Mouse (Mus musculus): ENCODE data around the gene Zfp428. TPM values are rescaled to one million over a fixed set of nuclear protein-coding genes. Genes with fewer than 3 reads are reported as not detected.

The Zfp428 gene
- polyA plus RNA-seq, 1 experiment from 2014 or later: 282 TPM

- Histone ChIP-seq H3K36me3 (ENCODE audit: control insufficient read depth, insufficient read depth) (no peaks in the 10 kb centered on the region), H3K27ac (ENCODE audit: low read length) (no peak overlapping the region), H3K4me1 (replicated peaks; ENCODE audit: control insufficient read depth, insufficient read depth, low read length) (peaks cover 13% of the 10 kb centered on the region), H3K9ac (replicated peaks; ENCODE audit: low read depth, low read length) (no peak overlapping the region), H3K4me2 (ENCODE audit: low read length) (no peak overlapping the region), H3K27me3 (replicated peaks; ENCODE audit: control insufficient read depth, insufficient read depth, low read length) (no peaks in the 10 kb centered on the region), H3K9me3 (ENCODE audit: control insufficient read depth, low read length) (no peaks in the 10 kb centered on the region), H3K4me3 (replicated peaks; ENCODE audit: low read length) (no peak overlapping the region)
- 80% methylated on average over 6 of the region's 6 CpGs for whole genome bisulfite sequencing
- ATAC-seq: no peak
Observed at GRCm38 (mm10) chr7:24524978-24525377, 18.2 kb downstream of the Zfp428 start.

DNA sequence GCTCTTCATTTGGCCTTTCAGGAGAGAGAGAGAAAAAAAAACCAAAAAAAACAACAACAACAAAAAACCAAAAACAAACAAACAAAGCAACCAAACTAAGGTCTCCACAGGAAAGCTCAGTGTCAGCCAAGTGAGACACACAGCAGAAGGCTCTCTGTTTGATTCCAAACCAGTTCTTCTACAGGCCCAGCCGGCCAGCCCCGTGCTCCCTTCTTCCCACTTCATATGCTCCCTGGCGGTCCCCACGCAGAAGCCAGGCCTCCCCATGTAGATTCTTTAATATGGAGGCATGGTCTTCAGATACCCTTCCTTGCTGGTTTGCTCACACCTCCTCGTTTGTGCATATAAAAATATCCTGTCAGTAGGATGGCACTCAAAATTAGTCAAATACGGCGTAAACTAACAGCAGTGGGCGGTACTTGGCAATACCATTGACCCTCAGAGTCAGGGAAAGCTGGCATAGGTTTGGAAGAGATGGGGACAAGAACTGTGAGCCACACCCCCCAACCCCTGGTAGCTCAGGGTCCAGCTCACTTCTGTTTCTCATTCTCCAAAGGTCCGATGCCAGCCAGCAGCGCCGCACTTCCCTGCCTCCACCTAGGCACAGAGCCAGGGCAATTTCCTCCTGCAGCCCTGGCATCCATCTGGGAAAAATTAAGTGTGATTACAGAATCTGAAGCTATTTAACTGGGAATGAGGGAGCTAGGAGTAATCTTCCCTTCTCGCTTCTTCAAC is 19.0 kb downstream of the Zfp428 start:
- H3K9me3 ChIP-seq (ENCODE audit: control insufficient read depth, low read length): no peaks in the 10 kb centered on the region
- H3K27ac ChIP-seq (ENCODE audit: low read length): peak overlapping the region; percentile 52
- no peak overlapping the region for H3K4me2 ChIP-seq (ENCODE audit: low read length)
- no peak for ATAC-seq
- H3K36me3 ChIP-seq (ENCODE audit: control insufficient read depth, insufficient read depth): no peaks in the 10 kb centered on the region
- WGBS: 77% methylated on average over 12 of the region's 12 CpGs
- H3K9ac ChIP-seq (replicated peaks; ENCODE audit: low read depth, low read length): no peak overlapping the region
- H3K4me1 ChIP-seq (replicated peaks; ENCODE audit: control insufficient read depth, insufficient read depth, low read length): peaks cover 13% of the 10 kb centered on the region
- H3K4me3 ChIP-seq (replicated peaks; ENCODE audit: low read length): no peak overlapping the region
- H3K27me3 ChIP-seq (replicated peaks; ENCODE audit: control insufficient read depth, insufficient read depth, low read length): no peaks in the 10 kb centered on the region

DNA sequence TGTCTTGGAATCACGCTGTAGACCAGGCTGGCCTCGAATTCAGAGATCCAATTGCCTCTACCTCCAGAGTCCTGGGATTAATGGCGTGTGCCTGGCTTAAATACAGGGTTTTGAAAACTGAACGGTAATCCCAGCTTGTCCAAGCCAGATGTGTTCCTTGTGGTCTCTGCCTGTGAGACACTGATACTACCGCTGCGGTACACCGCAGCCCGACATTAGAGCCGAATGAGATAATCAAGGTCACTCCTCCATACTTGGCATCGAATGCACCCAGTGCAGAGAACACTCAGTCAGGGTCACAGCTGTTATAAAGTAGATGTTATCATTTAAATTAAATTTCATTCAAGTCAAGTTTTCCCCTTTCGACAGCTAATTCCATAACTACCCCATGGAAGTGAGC is 22.1 kb downstream of the Zfp428 start:
- no peak for ATAC-seq
- H3K9me3 ChIP-seq (ENCODE audit: control insufficient read depth, low read length): no peaks in the 10 kb centered on the region

GRCm38 (mm10) chr7:24529580-24529979 is 22.8 kb downstream of the Zfp428 start:
- ATAC-seq: no peak
- no peaks in the 10 kb centered on the region for H3K27me3 ChIP-seq (replicated peaks; ENCODE audit: control insufficient read depth, insufficient read depth, low read length)

More for the DNA sequence above, 22.1 kb downstream of the Zfp428 start:
- Histone ChIP-seq H3K36me3 (ENCODE audit: control insufficient read depth, insufficient read depth) (no peaks in the 10 kb centered on the region), H3K4me3 (replicated peaks; ENCODE audit: low read length) (no peak overlapping the region), H3K27me3 (replicated peaks; ENCODE audit: control insufficient read depth, insufficient read depth, low read length) (no peaks in the 10 kb centered on the region), H3K9ac (replicated peaks; ENCODE audit: low read depth, low read length) (no peak overlapping the region), H3K4me1 (replicated peaks; ENCODE audit: control insufficient read depth, insufficient read depth, low read length) (peaks cover 33% of the 10 kb centered on the region), H3K4me2 (ENCODE audit: low read length) (no peak overlapping the region), H3K27ac (ENCODE audit: low read length) (no peak overlapping the region)
- WGBS: 92% methylated on average over 11 of the region's 11 CpGs

DNA sequence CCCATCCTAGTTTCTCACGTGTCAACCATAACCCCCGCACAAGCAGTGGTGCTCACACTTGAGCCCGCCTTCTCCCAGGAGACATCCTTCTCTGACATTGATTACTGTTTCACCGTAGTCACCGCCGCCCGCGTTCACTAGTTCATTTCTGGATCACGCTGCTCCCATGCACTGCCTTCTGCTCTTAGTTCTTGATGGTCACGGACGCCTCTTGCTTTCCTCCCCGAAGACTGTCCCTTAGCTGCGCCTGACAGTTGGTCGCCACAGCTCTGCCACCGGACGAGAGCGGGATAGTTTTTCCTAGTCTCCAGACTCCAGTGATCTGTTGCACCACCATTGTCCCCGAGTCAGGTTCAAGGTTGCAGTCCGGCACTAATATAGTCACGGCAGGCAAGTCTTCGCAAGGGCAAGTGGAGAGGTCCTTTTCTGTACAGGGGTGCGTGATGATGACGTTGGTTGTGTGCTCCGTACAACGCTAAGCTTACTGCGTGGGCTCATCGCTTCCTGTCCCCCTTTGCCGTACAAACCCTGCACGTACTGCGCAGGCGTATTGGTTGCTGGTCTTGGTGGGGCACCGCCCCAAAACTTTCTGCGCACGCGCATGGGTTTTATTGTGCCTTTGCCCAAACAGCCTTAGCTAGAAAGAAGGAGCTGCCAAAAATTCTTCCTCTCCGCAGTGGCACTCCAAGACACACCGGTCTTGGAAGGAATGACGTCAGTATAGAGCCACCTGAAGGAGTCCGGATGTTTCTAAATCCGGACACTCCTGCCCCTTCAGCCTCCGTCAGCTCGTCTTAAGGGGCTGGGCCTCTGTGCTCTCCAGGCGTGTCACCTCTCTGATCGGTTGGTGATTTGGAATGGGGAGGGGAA is 23.5 kb downstream of the Zfp428 start, which contains the start of gene Irgq:
Gene Irgq, plus strand, starts transcription at position 628 of the 870 bp plus-strand sequence.
- Histone ChIP-seq H3K27ac (ENCODE audit: low read length) (peak within 1 kb of the TSS; percentile 93), H3K4me2 (ENCODE audit: low read length) (peak within 1 kb of the TSS; percentile 73), H3K9me3 (ENCODE audit: control insufficient read depth, low read length) (no peaks in the 10 kb centered on the region), H3K9ac (replicated peaks; ENCODE audit: low read depth, low read length) (peak within 1 kb of the TSS; percentile 82), H3K4me1 (replicated peaks; ENCODE audit: control insufficient read depth, insufficient read depth, low read length) (peaks cover 40% of the 10 kb centered on the region), H3K36me3 (ENCODE audit: control insufficient read depth, insufficient read depth) (peaks cover 4% of the 10 kb centered on the region; the same call in 1 of the 2 replicates), H3K4me3 (replicated peaks; ENCODE audit: low read length) (peak within 1 kb of the TSS; percentile 84), H3K27me3 (replicated peaks; ENCODE audit: control insufficient read depth, insufficient read depth, low read length) (no peaks in the 10 kb centered on the region)
- WGBS: under 1% methylated on average over 44 of the region's 44 CpGs
- ATAC-seq: peak; percentile 95

More at GRCm38 (mm10) chr7:24529580-24529979, 22.8 kb downstream of the Zfp428 start:
- Histone ChIP-seq H3K4me2 (ENCODE audit: low read length) (peak overlapping the region; percentile 72), H3K36me3 (ENCODE audit: control insufficient read depth, insufficient read depth) (no peaks in the 10 kb centered on the region), H3K4me3 (replicated peaks; ENCODE audit: low read length) (peak overlapping the region; percentile 84), H3K9me3 (ENCODE audit: control insufficient read depth, low read length) (no peaks in the 10 kb centered on the region), H3K4me1 (replicated peaks; ENCODE audit: control insufficient read depth, insufficient read depth, low read length) (peaks cover 38% of the 10 kb centered on the region), H3K27ac (ENCODE audit: low read length) (peak overlapping the region; percentile 93), H3K9ac (replicated peaks; ENCODE audit: low read depth, low read length) (peak overlapping the region; percentile 76)
- 59% methylated on average over 11 of the region's 11 CpGs for WGBS

- H3K4me3 ChIP-seq (replicated peaks; ENCODE audit: low read length): peak overlapping the region; percentile 84
- peak overlapping the region; percentile 93 for H3K27ac ChIP-seq (ENCODE audit: low read length)
- peak overlapping the region; percentile 73 for H3K4me2 ChIP-seq (ENCODE audit: low read length)
- under 1% methylated on average over 43 of the region's 43 CpGs for WGBS
- ATAC-seq: peak; percentile 63
- peaks cover 4% of the 10 kb centered on the region; the same call in 1 of the 2 replicates for H3K36me3 ChIP-seq (ENCODE audit: control insufficient read depth, insufficient read depth)
- H3K4me1 ChIP-seq (replicated peaks; ENCODE audit: control insufficient read depth, insufficient read depth, low read length): peaks cover 37% of the 10 kb centered on the region
- H3K9ac ChIP-seq (replicated peaks; ENCODE audit: low read depth, low read length): peak overlapping the region; percentile 82
- H3K27me3 ChIP-seq (replicated peaks; ENCODE audit: control insufficient read depth, insufficient read depth, low read length): no peaks in the 10 kb centered on the region
- H3K9me3 ChIP-seq (ENCODE audit: control insufficient read depth, low read length): no peaks in the 10 kb centered on the region
Observed at GRCm38 (mm10) chr7:24531211-24531971, 24.6 kb downstream of the Zfp428 start.

- no peak overlapping the region for H3K9ac ChIP-seq (replicated peaks; ENCODE audit: low read depth, low read length)
- H3K4me2 ChIP-seq (ENCODE audit: low read length): no peak overlapping the region
- WGBS: 65% methylated on average over 28 of the region's 28 CpGs
Observed at GRCm38 (mm10) chr7:24533031-24533571, 26.3 kb downstream of the Zfp428 start.

DNA sequence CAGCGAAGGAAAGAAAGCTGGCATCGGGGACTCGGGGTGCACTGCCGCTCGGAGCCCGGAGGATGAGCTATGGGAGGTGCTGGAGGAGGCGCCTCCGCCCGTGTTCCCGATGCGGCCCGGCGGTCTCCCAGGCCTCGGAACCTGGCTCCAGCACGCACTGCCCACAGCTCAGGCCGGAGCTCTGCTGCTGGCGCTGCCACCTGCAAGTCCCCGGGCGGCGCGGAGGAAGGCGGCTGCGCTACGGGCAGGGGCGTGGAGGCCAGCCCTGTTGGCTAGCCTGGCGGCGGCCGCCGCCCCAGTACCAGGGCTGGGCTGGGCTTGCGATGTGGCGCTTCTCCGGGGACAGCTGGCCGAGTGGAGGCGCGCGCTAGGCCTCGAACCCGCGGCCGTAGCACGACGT is 27.0 kb downstream of the Zfp428 start:
- 32% methylated on average over 36 of the region's 42 CpGs for WGBS
- Histone ChIP-seq H3K27ac (ENCODE audit: low read length) (no peak overlapping the region), H3K4me3 (replicated peaks; ENCODE audit: low read length) (0 out of 2 replicates have a peak overlapping the region, but pooled peaks have one; percentile 3), H3K4me2 (ENCODE audit: low read length) (peak overlapping the region; percentile 21), H3K27me3 (replicated peaks; ENCODE audit: control insufficient read depth, insufficient read depth, low read length) (no peaks in the 10 kb centered on the region), H3K9me3 (ENCODE audit: control insufficient read depth, low read length) (no peaks in the 10 kb centered on the region), H3K36me3 (ENCODE audit: control insufficient read depth, insufficient read depth) (peaks cover 4% of the 10 kb centered on the region; the same call in 1 of the 2 replicates), H3K4me1 (replicated peaks; ENCODE audit: control insufficient read depth, insufficient read depth, low read length) (peaks cover 37% of the 10 kb centered on the region), H3K9ac (replicated peaks; ENCODE audit: low read depth, low read length) (peak overlapping the region; percentile 27; the same call in 1 of the 2 replicates)
- ATAC-seq: no peak

More at GRCm38 (mm10) chr7:24533031-24533571, 26.3 kb downstream of the Zfp428 start:
- no peak for ATAC-seq
- H3K36me3 ChIP-seq (ENCODE audit: control insufficient read depth, insufficient read depth): peaks cover 4% of the 10 kb centered on the region; the same call in 1 of the 2 replicates
- no peak overlapping the region for H3K27ac ChIP-seq (ENCODE audit: low read length)
- peaks cover 35% of the 10 kb centered on the region for H3K4me1 ChIP-seq (replicated peaks; ENCODE audit: control insufficient read depth, insufficient read depth, low read length)
- H3K9me3 ChIP-seq (ENCODE audit: control insufficient read depth, low read length): no peaks in the 10 kb centered on the region
- no peak overlapping the region for H3K4me3 ChIP-seq (replicated peaks; ENCODE audit: low read length)
- no peaks in the 10 kb centered on the region for H3K27me3 ChIP-seq (replicated peaks; ENCODE audit: control insufficient read depth, insufficient read depth, low read length)
